Mouse (Mus musculus) liver, postnatal 0 days (tissue): ENCODE results near the gene Plcb2.

Experiments used
- CTCF ChIP-seq: sonication (generic); IDR thresholded peaks from 2 replicates; pipeline ENCODE4 v1.5.1; 2016; ENCODE audit warnings: antibody characterized with exemption, low read depth
- EP300 ChIP-seq: IDR thresholded peaks from 2 replicates; pipeline ENCODE4 v1.6.1; 2016; ENCODE audit warnings: antibody characterized with exemption, low read depth, mild to moderate bottlenecking

DNA sequence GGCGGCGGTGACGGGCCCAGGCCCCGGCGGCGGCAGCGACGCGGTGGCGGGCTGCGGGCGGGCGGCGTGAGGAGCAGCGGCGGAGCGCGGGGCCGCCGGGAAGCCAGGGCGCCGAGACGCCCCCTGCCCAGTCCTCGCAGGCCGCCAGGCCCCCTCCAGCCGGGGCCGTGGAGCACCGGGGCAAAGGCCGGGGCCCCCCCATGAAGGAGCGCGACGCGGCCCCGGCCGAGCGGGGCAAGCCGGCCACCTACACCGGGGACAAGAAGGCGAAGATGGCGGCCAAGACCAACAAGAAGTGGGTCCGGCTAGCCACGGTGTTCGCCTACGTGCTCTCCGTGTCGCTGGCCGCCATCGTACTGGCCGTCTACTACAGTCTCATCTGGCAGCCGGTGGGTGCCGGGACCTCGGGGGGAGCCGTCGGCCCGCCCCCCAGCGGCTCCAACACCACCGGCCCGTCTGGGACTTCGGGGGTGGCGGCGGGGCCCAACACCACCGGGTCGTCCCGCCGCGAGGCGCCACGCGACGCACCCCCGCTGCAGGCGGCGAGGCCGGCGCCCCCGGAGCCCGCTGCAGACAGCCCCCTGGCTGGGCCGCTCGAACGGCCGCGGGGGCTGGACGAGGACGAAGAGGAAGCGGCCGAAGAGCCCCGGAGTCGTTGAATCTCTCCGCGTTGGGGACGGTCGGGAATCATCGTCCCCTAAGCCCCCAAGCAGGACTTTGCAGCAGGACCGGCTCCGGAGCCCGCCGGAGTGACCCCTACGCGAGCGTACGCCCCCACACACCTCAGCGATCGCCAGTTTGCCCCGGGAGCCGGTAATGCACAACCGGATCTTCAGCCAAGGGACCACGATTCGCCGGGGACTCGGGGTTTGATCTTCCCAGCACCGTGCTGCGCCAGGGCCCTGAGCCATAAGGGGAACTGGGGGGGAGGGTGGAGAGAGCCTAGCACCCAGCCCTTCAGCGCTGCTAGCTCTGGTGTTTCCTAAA is 18.0 kb upstream of the Plcb2 start:
- TF ChIP-seq EP300 (no peak), CTCF (no peak)
